Mouse (Mus musculus) spleen, adult 2 months (tissue): ENCODE measurements at regions not wholly inside any gene's neighbourhood (a gene's known extent, or its start where the extent isn't known, plus 50 kb on each side); places are given as distances from the start of the nearest gene placed in this dataset.

Source experiments
- DNase-seq, 2 experiments: peaks; one replicate each; pipeline versions ENCODE4 v3.0.0 to v3.0.0-alpha.2; 2012 to 2021; ENCODE audit warnings: low spot score in 2 of 2, low read depth in 1 of 2
- H3K27ac ChIP-seq: fragments of 200-500 bp; 2 replicates; pipeline ENCODE4 v1.5.1; 2012; ENCODE audit warnings: low read length, inconsistent platforms; ENCODE audit not compliant: insufficient read depth
- H3K27me3 ChIP-seq: fragments of 200-500 bp; 2 replicates; pipeline ENCODE4 v1.6.1; 2012; ENCODE audit warnings: mild to moderate bottlenecking, moderate library complexity, low read length, inconsistent platforms; ENCODE audit not compliant: control insufficient read depth, insufficient read depth
- H3K36me3 ChIP-seq: fragments of 200-500 bp; 2 replicates; pipeline ENCODE4 v1.6.1; 2012; ENCODE audit warnings: mild to moderate bottlenecking, low read length, inconsistent platforms; ENCODE audit not compliant: control insufficient read depth, insufficient read depth
- H3K4me1 ChIP-seq: fragments of 200-500 bp; 2 replicates; pipeline ENCODE4 v1.6.1; 2011; ENCODE audit warnings: inconsistent platforms; ENCODE audit not compliant: control insufficient read depth, insufficient read depth, insufficient read length
- H3K4me3 ChIP-seq: fragments of 200-500 bp; 2 replicates; pipeline ENCODE4 v1.5.1; 2011; ENCODE audit warnings: mild to moderate bottlenecking, inconsistent platforms; ENCODE audit not compliant: insufficient read depth, insufficient read length; ENCODE audit errors: extremely low read depth
- CTCF ChIP-seq: fragments of 200-500 bp; IDR thresholded peaks from 2 replicates; pipeline ENCODE4 v1.5.1; 2011; ENCODE audit warnings: mild to moderate bottlenecking, inconsistent platforms; ENCODE audit not compliant: insufficient read depth, insufficient read length, insufficient replicate concordance; ENCODE audit errors: extremely low read depth
- POLR2A ChIP-seq: fragments of 200-500 bp; IDR thresholded peaks from 2 replicates; pipeline ENCODE4 v1.6.1; 2011; ENCODE audit warnings: low read depth, low read length, inconsistent platforms
- WGBS: fragments of 180-500 bp; shearing (Covaris S2); methylation state at CpG from one replicate; pipeline ENCODE4 v1.1.7; 2018; 5-methylcytosine and 5-hydroxymethylcytosine counted together

- Histone ChIP-seq H3K4me1 (no peaks in the 10 kb centered on the region), H3K27ac (no peak overlapping the region), H3K36me3 (no peaks in the 10 kb centered on the region), H3K4me3 (no peak overlapping the region), H3K27me3 (no peaks in the 10 kb centered on the region)
- TF ChIP-seq POLR2A (no peak), CTCF (no peak)
- 89% methylated on average over 11 of the region's 11 CpGs for WGBS
- no peak for DNase-seq
Observed at GRCm38 (mm10) chr11:20987841-20988251, 103.2 kb upstream of the Peli1 start.

- TF ChIP-seq CTCF = no peak
- Histone ChIP-seq H3K27ac (no peak overlapping the region), H3K27me3 (no peaks in the 10 kb centered on the region), H3K4me1 (no peaks in the 10 kb centered on the region), H3K4me3 (no peak overlapping the region), H3K36me3 (no peaks in the 10 kb centered on the region)
- DNase-seq = no peak
- WGBS = 87% methylated on average over 3 of the region's 3 CpGs
Observed at GRCm38 (mm10) chr11:20988871-20989270, 102.2 kb upstream of the Peli1 start.

GRCm38 (mm10) chr11:20993580-20993979 is 97.5 kb upstream of the Peli1 start:
- Histone ChIP-seq H3K36me3 (no peaks in the 10 kb centered on the region), H3K4me1 (no peaks in the 10 kb centered on the region), H3K27me3 (no peaks in the 10 kb centered on the region), H3K4me3 (no peak overlapping the region), H3K27ac (no peak overlapping the region)
- no peak for DNase-seq
- WGBS = 80% methylated on average over 4 of the region's 4 CpGs
- TF ChIP-seq POLR2A (no peak), CTCF (no peak)

GRCm38 (mm10) chr11:21001400-21001799 is 89.7 kb upstream of the Peli1 start:
- H3K27me3 ChIP-seq = no peaks in the 10 kb centered on the region
- WGBS = 75% methylated on average over 3 of the region's 3 CpGs
- no peak overlapping the region for H3K27ac ChIP-seq
- DNase-seq = no peak
- H3K4me3 ChIP-seq = no peak overlapping the region
- no peaks in the 10 kb centered on the region for H3K36me3 ChIP-seq
- H3K4me1 ChIP-seq = no peaks in the 10 kb centered on the region; the same call in 1 of the 2 replicates
- TF ChIP-seq CTCF = no peak
- no peak for TF ChIP-seq POLR2A

- H3K4me1 ChIP-seq = no peaks in the 10 kb centered on the region; the same call in 1 of the 2 replicates
- no peaks in the 10 kb centered on the region for H3K27me3 ChIP-seq
- H3K36me3 ChIP-seq = no peaks in the 10 kb centered on the region
- 95% methylated on average over 5 of the region's 5 CpGs for WGBS
- TF ChIP-seq CTCF (no peak), POLR2A (no peak)
- no peak overlapping the region for H3K27ac ChIP-seq
- no peak for DNase-seq
- H3K4me3 ChIP-seq = no peak overlapping the region
Observed at GRCm38 (mm10) chr11:21007222-21007621, 83.9 kb upstream of the Peli1 start.

- H3K36me3 ChIP-seq = no peaks in the 10 kb centered on the region
- WGBS = 26% methylated on average over 3 of the region's 3 CpGs
- TF ChIP-seq POLR2A (no peak), CTCF (no peak)
- no peaks in the 10 kb centered on the region; the same call in 1 of the 2 replicates for H3K4me1 ChIP-seq
- no peak for DNase-seq
- H3K27me3 ChIP-seq = no peaks in the 10 kb centered on the region
- H3K27ac ChIP-seq = no peak overlapping the region
- no peak overlapping the region for H3K4me3 ChIP-seq
Observed at GRCm38 (mm10) chr11:21009505-21009904, 81.6 kb upstream of the Peli1 start.

GRCm38 (mm10) chr11:21010867-21011266 is 80.2 kb upstream of the Peli1 start:
- Histone ChIP-seq H3K4me1 (no peaks in the 10 kb centered on the region), H3K36me3 (no peaks in the 10 kb centered on the region), H3K27ac (no peak overlapping the region), H3K4me3 (no peak overlapping the region), H3K27me3 (no peaks in the 10 kb centered on the region)
- no peak for DNase-seq
- TF ChIP-seq POLR2A = no peak
- 86% methylated on average over 7 of the region's 7 CpGs for WGBS

GRCm38 (mm10) chr11:21014250-21014649 is 76.8 kb upstream of the Peli1 start:
- 77% methylated on average over 3 of the region's 3 CpGs for WGBS
- H3K27me3 ChIP-seq = no peaks in the 10 kb centered on the region
- no peak overlapping the region for H3K27ac ChIP-seq
- no peaks in the 10 kb centered on the region for H3K4me1 ChIP-seq
- no peak for DNase-seq
- no peak overlapping the region for H3K4me3 ChIP-seq
- TF ChIP-seq CTCF = no peak
- TF ChIP-seq POLR2A = no peak
- no peaks in the 10 kb centered on the region for H3K36me3 ChIP-seq
